Mouse (Mus musculus) 3T3-L1 (cell line): Measurements from ENCODE around the gene Olfr1443.

Source experiments
- DNase-seq: peaks from one replicate; pipeline ENCODE4 v3.0.0-alpha.2; 2015; ENCODE audit warnings: low read depth, low spot score

The Olfr1443 gene

GRCm38 (mm10) chr19:12731950-12732349, 54.0 kb downstream of the Olfr1443 start:
- DNase-seq = no peak
